Mouse (Mus musculus) ES-Bruce4 (cell line): Measurements from ENCODE around the gene Rbms3. TPM values are rescaled to one million over a fixed set of nuclear protein-coding genes. Genes with fewer than 3 reads are reported as not detected.

Source experiments
- H3K27ac ChIP-seq: 2 replicates; pipeline ENCODE4 v1.5.1; 2012; ENCODE audit warnings: low read length, inconsistent platforms; ENCODE audit not compliant: insufficient read depth
- H3K27me3 ChIP-seq: 2 replicates; pipeline ENCODE4 v1.6.1; 2012; ENCODE audit warnings: mild to moderate bottlenecking, low read length, inconsistent platforms; ENCODE audit not compliant: control insufficient read depth, poor library complexity, insufficient read depth, severe bottlenecking
- H3K36me3 ChIP-seq: 2 replicates; pipeline ENCODE4 v1.6.1; 2012; ENCODE audit warnings: inconsistent platforms, mild to moderate bottlenecking, low read length, moderate library complexity; ENCODE audit not compliant: control insufficient read depth, poor library complexity, insufficient read depth, severe bottlenecking
- H3K4me1 ChIP-seq: one replicate; pipeline ENCODE4 v1.8.1; 2011; ENCODE audit warnings: low read length; ENCODE audit not compliant: control insufficient read depth, insufficient read depth
- H3K4me3 ChIP-seq: 2 replicates; pipeline ENCODE4 v1.5.1; 2011; ENCODE audit warnings: low read depth, mild to moderate bottlenecking, low read length
- H3K9ac ChIP-seq: 2 replicates; pipeline ENCODE4 v1.6.1; 2012; ENCODE audit warnings: low read depth, mild to moderate bottlenecking, inconsistent platforms; ENCODE audit not compliant: poor library complexity, severe bottlenecking
- H3K9me3 ChIP-seq: replicated peaks from 2 replicates; pipeline ENCODE4 v1.6.1; 2012; ENCODE audit warnings: mild to moderate bottlenecking, low read length, inconsistent platforms; ENCODE audit not compliant: control insufficient read depth, poor library complexity, insufficient read depth, severe bottlenecking
- CTCF ChIP-seq: IDR thresholded peaks from one replicate; pipeline ENCODE4 v1.8.1; 2011; ENCODE audit warnings: low read depth, low read length
- EP300 ChIP-seq: IDR thresholded peaks from 2 replicates; pipeline ENCODE4 v1.6.1; 2011; ENCODE audit warnings: low read depth, low read length; ENCODE audit not compliant: insufficient read depth
- POLR2A ChIP-seq: IDR thresholded peaks from one replicate; pipeline ENCODE4 v1.8.1; 2011; ENCODE audit warnings: low read length; ENCODE audit not compliant: insufficient read depth
- polyA plus RNA-seq: library from polyadenylated mRNA; stranded (reverse); fragments of >200 nt; gene quantifications from 2 replicates; pipeline ENCODE4 v1.2.4, GENCODE M21; 2011; ENCODE audit warnings: low read depth; ENCODE audit not compliant: missing spikeins, insufficient read depth, insufficient read length

Rbms3 gene
- polyA plus RNA-seq, 1 experiment, result 1.8 TPM

GRCm38 (mm10) chr9:117397071-117397470, 232.6 kb downstream of the Rbms3 start:
- Histone ChIP-seq H3K4me1 (no peaks in the 10 kb centered on the region), H3K4me3 (no peak overlapping the region), H3K36me3 (no peaks in the 10 kb centered on the region), H3K27me3 (no peaks in the 10 kb centered on the region), H3K9me3 (no peaks in the 10 kb centered on the region), H3K27ac (no peak overlapping the region), H3K9ac (no peak overlapping the region)
- TF ChIP-seq POLR2A (no peak), EP300 (no peak), CTCF (no peak)

GRCm38 (mm10) chr9:117396586-117396985, 233.1 kb downstream of the Rbms3 start:
- Histone ChIP-seq H3K4me1 (no peaks in the 10 kb centered on the region), H3K9ac (no peak overlapping the region)
- TF ChIP-seq POLR2A (no peak), EP300 (no peak), CTCF (no peak)

GRCm38 (mm10) chr9:117393626-117394525, 235.8 kb downstream of the Rbms3 start:
- Histone ChIP-seq H3K27me3 (no peaks in the 10 kb centered on the region; the same call in 1 of the 2 replicates), H3K4me1 (no peaks in the 10 kb centered on the region), H3K36me3 (no peaks in the 10 kb centered on the region), H3K27ac (no peak overlapping the region), H3K4me3 (no peak overlapping the region), H3K9ac (no peak overlapping the region), H3K9me3 (no peaks in the 10 kb centered on the region)
- no peak for TF ChIP-seq CTCF
- TF ChIP-seq POLR2A, result no peak
- TF ChIP-seq EP300, result no peak

More at GRCm38 (mm10) chr9:117396586-117396985, 233.1 kb downstream of the Rbms3 start:
- no peaks in the 10 kb centered on the region for H3K36me3 ChIP-seq
- no peak overlapping the region for H3K27ac ChIP-seq
- no peaks in the 10 kb centered on the region for H3K27me3 ChIP-seq
- H3K9me3 ChIP-seq, result no peaks in the 10 kb centered on the region
- H3K4me3 ChIP-seq, result no peak overlapping the region

GRCm38 (mm10) chr9:117388024-117388423, 241.7 kb downstream of the Rbms3 start:
- Histone ChIP-seq H3K4me1 (no peaks in the 10 kb centered on the region), H3K4me3 (no peak overlapping the region), H3K9me3 (no peaks in the 10 kb centered on the region), H3K9ac (no peak overlapping the region), H3K27ac (no peak overlapping the region), H3K36me3 (no peaks in the 10 kb centered on the region), H3K27me3 (no peaks in the 10 kb centered on the region; the same call in 1 of the 2 replicates)
- TF ChIP-seq CTCF (no peak), POLR2A (no peak), EP300 (no peak)

GRCm38 (mm10) chr9:117380876-117381275, 248.8 kb downstream of the Rbms3 start:
- no peaks in the 10 kb centered on the region for H3K36me3 ChIP-seq
- H3K4me1 ChIP-seq, result no peaks in the 10 kb centered on the region
- no peak overlapping the region for H3K9ac ChIP-seq
- no peak overlapping the region for H3K4me3 ChIP-seq
- TF ChIP-seq CTCF (no peak), EP300 (no peak), POLR2A (no peak)
- no peak overlapping the region for H3K27ac ChIP-seq
- no peaks in the 10 kb centered on the region for H3K27me3 ChIP-seq
- H3K9me3 ChIP-seq, result no peaks in the 10 kb centered on the region

GRCm38 (mm10) chr9:117380076-117380475, 249.6 kb downstream of the Rbms3 start:
- no peaks in the 10 kb centered on the region for H3K9me3 ChIP-seq

More at GRCm38 (mm10) chr9:117380076-117380475, 249.6 kb downstream of the Rbms3 start:
- H3K4me1 ChIP-seq, result no peaks in the 10 kb centered on the region
- TF ChIP-seq CTCF, result no peak
- no peak for TF ChIP-seq POLR2A
- TF ChIP-seq EP300, result no peak
- H3K36me3 ChIP-seq, result no peaks in the 10 kb centered on the region
- no peak overlapping the region for H3K9ac ChIP-seq
- no peak overlapping the region for H3K4me3 ChIP-seq
- H3K27ac ChIP-seq, result no peak overlapping the region
- H3K27me3 ChIP-seq, result no peaks in the 10 kb centered on the region
